Mouse (Mus musculus): ENCODE data around the gene Fbxl17. TPM values are rescaled to one million over a fixed set of nuclear protein-coding genes. Genes with fewer than 3 reads are reported as not detected.

Fbxl17 gene
- polyA plus RNA-seq, 1 experiment = 4.1 TPM

GRCm38 (mm10) chr17:63295471-63295870 is 204.3 kb downstream of the Fbxl17 start:
- H3K36me3 ChIP-seq (ENCODE audit: control insufficient read depth, insufficient read depth, low read length) = no peaks in the 10 kb centered on the region
- H3K4me3 ChIP-seq (ENCODE audit: control insufficient read depth, low read depth, low read length) = no peak overlapping the region
- H3K4me1 ChIP-seq (ENCODE audit: control insufficient read depth, insufficient read depth, low read length) = no peaks in the 10 kb centered on the region
- TF ChIP-seq CTCF (IDR thresholded peaks at IDR 0.05; ENCODE audit: control insufficient read depth, insufficient read depth, insufficient replicate concordance, low read depth, low read length) = no peak
- TF ChIP-seq POLR2A (IDR thresholded peaks at IDR 0.05; ENCODE audit: control insufficient read depth, low read depth, low read length) = no peak
- H3K27me3 ChIP-seq (ENCODE audit: control insufficient read depth, insufficient read depth, low read length) = no peaks in the 10 kb centered on the region
- H3K27ac ChIP-seq (ENCODE audit: control insufficient read depth, insufficient read depth, low read depth, low read length) = no peak overlapping the region

- H3K36me3 ChIP-seq (ENCODE audit: control insufficient read depth, insufficient read depth, low read length) = no peaks in the 10 kb centered on the region
- TF ChIP-seq CTCF (IDR thresholded peaks at IDR 0.05; ENCODE audit: control insufficient read depth, insufficient read depth, insufficient replicate concordance, low read depth, low read length) (no peak), POLR2A (IDR thresholded peaks at IDR 0.05; ENCODE audit: control insufficient read depth, low read depth, low read length) (no peak)
- H3K27ac ChIP-seq (ENCODE audit: control insufficient read depth, insufficient read depth, low read depth, low read length) = no peak overlapping the region
- H3K4me1 ChIP-seq (ENCODE audit: control insufficient read depth, insufficient read depth, low read length) = no peaks in the 10 kb centered on the region
- H3K4me3 ChIP-seq (ENCODE audit: control insufficient read depth, low read depth, low read length) = no peak overlapping the region
- H3K27me3 ChIP-seq (ENCODE audit: control insufficient read depth, insufficient read depth, low read length) = no peaks in the 10 kb centered on the region
These were observed 204.9 kb downstream of the Fbxl17 start for GRCm38 (mm10) chr17:63294961-63295360.

- Histone ChIP-seq H3K27me3 (ENCODE audit: control insufficient read depth, insufficient read depth, low read length) (no peaks in the 10 kb centered on the region), H3K27ac (ENCODE audit: control insufficient read depth, insufficient read depth, low read depth, low read length) (no peak overlapping the region), H3K36me3 (ENCODE audit: control insufficient read depth, insufficient read depth, low read length) (no peaks in the 10 kb centered on the region), H3K4me1 (ENCODE audit: control insufficient read depth, insufficient read depth, low read length) (no peaks in the 10 kb centered on the region), H3K4me3 (ENCODE audit: control insufficient read depth, low read depth, low read length) (no peak overlapping the region)
- TF ChIP-seq CTCF (IDR thresholded peaks at IDR 0.05; ENCODE audit: control insufficient read depth, insufficient read depth, insufficient replicate concordance, low read depth, low read length) = no peak
These were observed 205.8 kb downstream of the Fbxl17 start for GRCm38 (mm10) chr17:63293979-63294378.

- Histone ChIP-seq H3K27ac (ENCODE audit: control insufficient read depth, insufficient read depth, low read depth, low read length) (no peak overlapping the region), H3K4me3 (ENCODE audit: control insufficient read depth, low read depth, low read length) (no peak overlapping the region), H3K36me3 (ENCODE audit: control insufficient read depth, insufficient read depth, low read length) (no peaks in the 10 kb centered on the region), H3K27me3 (ENCODE audit: control insufficient read depth, insufficient read depth, low read length) (no peaks in the 10 kb centered on the region), H3K4me1 (ENCODE audit: control insufficient read depth, insufficient read depth, low read length) (no peaks in the 10 kb centered on the region)
- no peak for TF ChIP-seq CTCF (IDR thresholded peaks at IDR 0.05; ENCODE audit: control insufficient read depth, insufficient read depth, insufficient replicate concordance, low read depth, low read length)
- no peak for TF ChIP-seq POLR2A (IDR thresholded peaks at IDR 0.05; ENCODE audit: control insufficient read depth, low read depth, low read length)
These were observed 210.4 kb downstream of the Fbxl17 start for GRCm38 (mm10) chr17:63289317-63289913.

GRCm38 (mm10) chr17:63288850-63289249 is 211.0 kb downstream of the Fbxl17 start:
- Histone ChIP-seq H3K4me1 (ENCODE audit: control insufficient read depth, insufficient read depth, low read length) (no peaks in the 10 kb centered on the region), H3K36me3 (ENCODE audit: control insufficient read depth, insufficient read depth, low read length) (no peaks in the 10 kb centered on the region), H3K27me3 (ENCODE audit: control insufficient read depth, insufficient read depth, low read length) (no peaks in the 10 kb centered on the region), H3K4me3 (ENCODE audit: control insufficient read depth, low read depth, low read length) (no peak overlapping the region), H3K27ac (ENCODE audit: control insufficient read depth, insufficient read depth, low read depth, low read length) (no peak overlapping the region)
- TF ChIP-seq POLR2A (IDR thresholded peaks at IDR 0.05; ENCODE audit: control insufficient read depth, low read depth, low read length) (no peak), CTCF (IDR thresholded peaks at IDR 0.05; ENCODE audit: control insufficient read depth, insufficient read depth, insufficient replicate concordance, low read depth, low read length) (no peak)

- Histone ChIP-seq H3K27me3 (ENCODE audit: control insufficient read depth, insufficient read depth, low read length) (no peaks in the 10 kb centered on the region), H3K4me3 (ENCODE audit: control insufficient read depth, low read depth, low read length) (no peak overlapping the region), H3K4me1 (ENCODE audit: control insufficient read depth, insufficient read depth, low read length) (no peaks in the 10 kb centered on the region), H3K27ac (ENCODE audit: control insufficient read depth, insufficient read depth, low read depth, low read length) (no peak overlapping the region), H3K36me3 (ENCODE audit: control insufficient read depth, insufficient read depth, low read length) (no peaks in the 10 kb centered on the region)
- TF ChIP-seq CTCF (IDR thresholded peaks at IDR 0.05; ENCODE audit: control insufficient read depth, insufficient read depth, insufficient replicate concordance, low read depth, low read length) (no peak), POLR2A (IDR thresholded peaks at IDR 0.05; ENCODE audit: control insufficient read depth, low read depth, low read length) (no peak)
These were observed 212.4 kb downstream of the Fbxl17 start for GRCm38 (mm10) chr17:63287413-63287812.

GRCm38 (mm10) chr17:63285265-63285939 is 214.4 kb downstream of the Fbxl17 start:
- Histone ChIP-seq H3K36me3 (ENCODE audit: control insufficient read depth, insufficient read depth, low read length) (no peaks in the 10 kb centered on the region), H3K27me3 (ENCODE audit: control insufficient read depth, insufficient read depth, low read length) (no peaks in the 10 kb centered on the region), H3K4me3 (ENCODE audit: control insufficient read depth, low read depth, low read length) (no peak overlapping the region), H3K27ac (ENCODE audit: control insufficient read depth, insufficient read depth, low read depth, low read length) (no peak overlapping the region), H3K4me1 (ENCODE audit: control insufficient read depth, insufficient read depth, low read length) (no peaks in the 10 kb centered on the region)
- no peak for TF ChIP-seq POLR2A (IDR thresholded peaks at IDR 0.05; ENCODE audit: control insufficient read depth, low read depth, low read length)
- no peak for TF ChIP-seq CTCF (IDR thresholded peaks at IDR 0.05; ENCODE audit: control insufficient read depth, insufficient read depth, insufficient replicate concordance, low read depth, low read length)
